Mouse (Mus musculus): Measurements from ENCODE around the gene Mpp2. TPM values are rescaled to one million over a fixed set of nuclear protein-coding genes. Genes with fewer than 3 reads are reported as not detected.
A peak's percentile ranks its signal among the peaks of the same experiment; 100 is the strongest.

The Mpp2 gene
- total and polyA plus RNA-seq, 2 experiments from 2014 or later, result 21.4 to 27.3 TPM

GRCm38 (mm10) chr11:102029966-102030365 is 58.3 kb downstream of the Mpp2 start:
- ATAC-seq (no peak), DNase-seq (no peak)
- WGBS, result 28% methylated on average over 7 of the region's 7 CpGs
- Histone ChIP-seq H3K27me3 (ENCODE audit: insufficient read depth, low read length) (no peaks in the 10 kb centered on the region), H3K36me3 (ENCODE audit: insufficient read depth) (no peaks in the 10 kb centered on the region), H3K9ac (no peak overlapping the region), H3K4me3 (ENCODE audit: low read depth, low read length) (no peak overlapping the region), H3K4me2 (ENCODE audit: low read depth) (no peak overlapping the region), H3K4me1 (ENCODE audit: insufficient read depth) (0 out of 2 replicates have a peak, but pooled peaks cover 13% of the 10 kb centered on the region), H3K9me3 (ENCODE audit: low read length) (no peaks in the 10 kb centered on the region), H3K27ac (ENCODE audit: low read depth, low read length) (no peak overlapping the region)
- no peak for TF ChIP-seq CTCF (IDR thresholded peaks at IDR 0.05; ENCODE audit: low read depth)

DNA sequence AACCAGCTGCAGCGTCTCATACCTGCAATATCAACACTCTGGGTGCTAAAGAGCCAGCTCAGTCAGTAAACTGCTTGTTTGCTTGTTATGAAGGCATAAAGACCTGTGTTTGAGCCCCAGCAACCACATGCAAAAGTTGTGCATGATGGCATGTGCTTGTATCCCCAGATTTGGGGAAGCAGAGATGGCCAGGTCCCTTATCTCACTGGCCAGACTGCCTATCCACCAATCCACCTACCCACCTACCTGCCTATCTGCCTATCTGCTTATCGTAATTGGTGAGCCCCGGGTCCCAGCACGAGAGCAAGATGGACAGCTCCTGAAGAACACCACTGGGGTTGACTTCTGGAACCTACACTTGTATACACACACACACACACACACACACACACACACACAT is 59.0 kb downstream of the Mpp2 start:
- TF ChIP-seq CTCF (IDR thresholded peaks at IDR 0.05; ENCODE audit: low read depth), result no peak
- H3K4me1 ChIP-seq (ENCODE audit: insufficient read depth), result 0 out of 2 replicates have a peak, but pooled peaks cover 13% of the 10 kb centered on the region
- 86% methylated on average over 4 of the region's 4 CpGs for WGBS
- no peak for ATAC-seq
- H3K27ac ChIP-seq (ENCODE audit: low read depth, low read length), result no peak overlapping the region
- no peak overlapping the region for H3K4me2 ChIP-seq (ENCODE audit: low read depth)
- H3K9ac ChIP-seq, result no peak overlapping the region
- no peak for DNase-seq
- no peaks in the 10 kb centered on the region for H3K9me3 ChIP-seq (ENCODE audit: low read length)
- no peak overlapping the region for H3K4me3 ChIP-seq (ENCODE audit: low read depth, low read length)
- H3K36me3 ChIP-seq (ENCODE audit: insufficient read depth), result 0 out of 2 replicates have a peak, but pooled peaks cover 2% of the 10 kb centered on the region
- no peaks in the 10 kb centered on the region for H3K27me3 ChIP-seq (ENCODE audit: insufficient read depth, low read length)

- H3K36me3 ChIP-seq (ENCODE audit: insufficient read depth), result 0 out of 2 replicates have a peak, but pooled peaks cover 6% of the 10 kb centered on the region
- no peaks in the 10 kb centered on the region for H3K9me3 ChIP-seq (ENCODE audit: low read length)
- H3K4me2 ChIP-seq (ENCODE audit: low read depth), result peak within 1 kb of the TSS; percentile 70
- H3K4me3 ChIP-seq (ENCODE audit: low read depth, low read length), result peak within 1 kb of the TSS; percentile 72
- H3K27ac ChIP-seq (ENCODE audit: low read depth, low read length), result peak within 1 kb of the TSS; percentile 85
- DNase-seq, result no peak
- peak within 1 kb of the TSS; percentile 77 for H3K9ac ChIP-seq
- no peaks in the 10 kb centered on the region for H3K27me3 ChIP-seq (ENCODE audit: insufficient read depth, low read length)
- no peak for ATAC-seq
- no peak for TF ChIP-seq CTCF (IDR thresholded peaks at IDR 0.05; ENCODE audit: low read depth)
- WGBS, result 55% methylated on average over 6 of the region's 6 CpGs
- 0 out of 2 replicates have a peak, but pooled peaks cover 13% of the 10 kb centered on the region for H3K4me1 ChIP-seq (ENCODE audit: insufficient read depth)
Measured at GRCm38 (mm10) chr11:102028087-102028816, 60.1 kb downstream of the Mpp2 start, which contains the start of gene Mpp3. Gene Mpp3 (minus strand): TSS chr11:102028461.

DNA sequence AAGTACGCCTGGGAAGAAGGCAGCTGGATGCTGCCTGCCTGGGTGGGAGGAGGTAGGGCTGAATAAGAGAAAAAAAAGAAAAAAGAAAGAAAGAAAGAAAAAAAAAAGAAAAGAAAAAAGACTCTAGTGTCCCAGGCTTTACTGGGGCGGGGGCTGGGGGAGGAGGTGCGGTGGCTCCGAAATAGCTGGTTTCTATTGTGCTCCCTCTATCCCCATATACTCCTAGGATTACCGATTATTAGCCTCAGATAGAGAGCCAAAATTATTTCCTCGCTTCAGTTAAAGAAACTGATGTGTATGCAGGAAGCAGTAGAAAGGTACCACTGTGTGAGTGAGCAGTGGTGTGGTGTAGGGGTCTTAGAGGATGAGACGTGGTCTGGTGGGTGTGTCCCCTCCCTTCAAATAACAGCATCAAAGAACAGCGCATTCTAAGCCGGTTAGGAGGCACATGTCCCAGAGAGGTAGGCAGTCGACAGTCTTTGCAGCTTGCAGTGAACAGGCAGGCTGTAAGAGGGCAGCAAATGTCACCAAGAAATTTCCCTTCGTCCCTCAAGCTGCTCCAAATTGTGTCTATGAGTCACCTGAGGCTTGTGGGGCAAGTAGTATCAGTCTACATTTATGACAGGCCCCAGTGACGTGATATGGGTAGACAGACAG is 60.8 kb downstream of the Mpp2 start:
- Histone ChIP-seq H3K4me2 (ENCODE audit: low read depth) (peak overlapping the region; percentile 70), H3K9ac (peak overlapping the region; percentile 77), H3K9me3 (ENCODE audit: low read length) (no peaks in the 10 kb centered on the region), H3K36me3 (ENCODE audit: insufficient read depth) (0 out of 2 replicates have a peak, but pooled peaks cover 9% of the 10 kb centered on the region), H3K27ac (ENCODE audit: low read depth, low read length) (peak overlapping the region; percentile 85), H3K27me3 (ENCODE audit: insufficient read depth, low read length) (no peaks in the 10 kb centered on the region), H3K4me1 (ENCODE audit: insufficient read depth) (0 out of 2 replicates have a peak, but pooled peaks cover 13% of the 10 kb centered on the region), H3K4me3 (ENCODE audit: low read depth, low read length) (peak overlapping the region; percentile 72)
- ATAC-seq (peak; percentile 33), DNase-seq (peak; percentile 72)
- peak; percentile 36 for TF ChIP-seq CTCF (IDR thresholded peaks at IDR 0.05; ENCODE audit: low read depth)
- 7% methylated on average over 12 of the region's 12 CpGs for WGBS

GRCm38 (mm10) chr11:102026694-102027360 is 61.5 kb downstream of the Mpp2 start:
- Histone ChIP-seq H3K9ac (peak overlapping the region; percentile 77), H3K4me2 (ENCODE audit: low read depth) (peak overlapping the region; percentile 70), H3K9me3 (ENCODE audit: low read length) (no peaks in the 10 kb centered on the region), H3K4me3 (ENCODE audit: low read depth, low read length) (peak overlapping the region; percentile 72), H3K36me3 (ENCODE audit: insufficient read depth) (peaks cover 13% of the 10 kb centered on the region; the same call in 1 of the 2 replicates), H3K27me3 (ENCODE audit: insufficient read depth, low read length) (no peaks in the 10 kb centered on the region), H3K27ac (ENCODE audit: low read depth, low read length) (peak overlapping the region; percentile 85), H3K4me1 (ENCODE audit: insufficient read depth) (0 out of 2 replicates have a peak, but pooled peaks cover 13% of the 10 kb centered on the region)
- peak; percentile 86 for ATAC-seq
- no peak for TF ChIP-seq CTCF (IDR thresholded peaks at IDR 0.05; ENCODE audit: low read depth)
- DNase-seq, result peak; percentile 85
- whole genome bisulfite sequencing, result 4% methylated on average over 50 of the region's 73 CpGs

DNA sequence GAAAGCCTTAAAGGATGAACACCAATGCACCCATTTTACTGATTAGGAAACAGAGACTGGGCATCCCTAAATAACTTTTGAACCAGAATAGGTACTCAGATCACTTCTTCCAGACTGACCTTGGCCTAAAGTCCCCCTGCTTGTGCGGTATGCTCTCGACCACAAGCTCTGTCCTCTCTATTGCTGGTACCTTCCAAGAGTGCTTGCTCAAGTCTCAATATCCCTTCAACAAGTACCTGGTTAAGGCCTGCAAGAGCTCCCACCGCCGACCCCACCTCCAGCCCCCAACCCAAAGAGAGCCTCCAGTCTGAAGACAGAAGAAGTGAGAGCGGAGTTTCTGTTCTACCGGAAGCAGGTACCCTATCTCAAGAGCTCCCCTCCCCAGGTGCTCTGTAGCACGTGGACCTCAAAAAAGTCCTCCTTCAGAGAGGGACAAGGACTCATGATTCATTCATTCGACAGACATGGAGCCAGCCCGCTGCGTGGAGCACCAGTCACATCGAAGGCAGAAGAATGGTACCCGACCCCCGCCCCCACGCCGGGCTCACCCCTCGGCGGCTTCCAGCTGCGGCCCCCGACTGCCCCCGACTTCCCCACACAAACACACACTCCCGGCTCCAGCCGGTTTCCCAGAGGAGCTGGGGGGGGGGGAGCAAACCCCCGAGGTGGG is 62.2 kb downstream of the Mpp2 start:
- Histone ChIP-seq H3K27me3 (ENCODE audit: insufficient read depth, low read length) (no peaks in the 10 kb centered on the region), H3K9ac (peak overlapping the region; percentile 77), H3K27ac (ENCODE audit: low read depth, low read length) (peak overlapping the region; percentile 85), H3K4me3 (ENCODE audit: low read depth, low read length) (peak overlapping the region; percentile 72), H3K4me1 (ENCODE audit: insufficient read depth) (0 out of 2 replicates have a peak, but pooled peaks cover 13% of the 10 kb centered on the region), H3K36me3 (ENCODE audit: insufficient read depth) (peaks cover 18% of the 10 kb centered on the region), H3K9me3 (ENCODE audit: low read length) (no peaks in the 10 kb centered on the region), H3K4me2 (ENCODE audit: low read depth) (peak overlapping the region; percentile 70)
- TF ChIP-seq CTCF (IDR thresholded peaks at IDR 0.05; ENCODE audit: low read depth), result no peak
- WGBS, result 3% methylated on average over 23 of the region's 23 CpGs
- DNase-seq (peak; percentile 49), ATAC-seq (peak; percentile 49; the same call in 1 of the 2 replicates)
